Comparison of ENCODE assay signal across 8 mouse cellular contexts in genomic region chr4:32304221-32304703, GRCm38 (mm10).
DNase-seq lines count a peak whose midpoint lies in the region; ATAC-seq lines count a peak whose summit lies in the region.

No protein-coding gene starts in this region.

- peak; percentile 24 for DNase-seq in retina, embryonic 14.5 days (ENCODE audit: low spot score)
- DNase-seq in retina, postnatal 1 day = no peak
- DNase-seq in forelimb bud, embryonic 11.5 days (ENCODE audit: low read depth, low spot score) = peak; percentile 42
- DNase-seq in limb, embryonic 11.5 days (ENCODE audit: low spot score) = peak; percentile 43
- no peak for DNase-seq in layer of hippocampus, postnatal 14 days (ENCODE audit: low spot score in 2 of 2)
- DNase-seq in layer of hippocampus, adult 9-10 months (ENCODE audit: low spot score) = no peak
- no peak for DNase-seq in thymus, adult 18-20 months

- no peaks in the 10 kb centered on the region for H3K9me3 ChIP-seq in limb, embryonic 11.5 days (ENCODE audit: control insufficient read depth, low read length)
- H3K9me3 ChIP-seq in midbrain, embryonic 15.5 days = no peaks in the 10 kb centered on the region

- peak overlapping the region; percentile 89 for H3K27ac ChIP-seq in limb, embryonic 11.5 days (replicated peaks; ENCODE audit: low read depth, low read length)
- H3K27ac ChIP-seq in midbrain, embryonic 15.5 days = peak overlapping the region; percentile 81

- no peak overlapping the region for H3K9ac ChIP-seq in limb, embryonic 11.5 days (ENCODE audit: low read length)
- no peak overlapping the region for H3K9ac ChIP-seq in midbrain, embryonic 15.5 days

- no peak overlapping the region for H3K4me2 ChIP-seq in limb, embryonic 11.5 days (ENCODE audit: low read depth, severe bottlenecking)
- H3K4me2 ChIP-seq in midbrain, embryonic 15.5 days = peak overlapping the region; percentile 2; the same call in 1 of the 2 replicates

- no peak for ATAC-seq in limb, embryonic 11.5 days (ENCODE audit: insufficient number of reproducible peaks, low FRiP score, low TSS enrichment, low read depth)
- peak; percentile 37; the same call in 1 of the 2 replicates for ATAC-seq in midbrain, embryonic 15.5 days (replicated peaks)

- no peaks in the 10 kb centered on the region for H3K27me3 ChIP-seq in limb, embryonic 11.5 days (ENCODE audit: control insufficient read depth, insufficient read depth, low read length)
- no peaks in the 10 kb centered on the region for H3K27me3 ChIP-seq in midbrain, embryonic 15.5 days (replicated peaks)

- peaks cover 53% of the 10 kb centered on the region for H3K4me1 ChIP-seq in limb, embryonic 11.5 days (ENCODE audit: control insufficient read depth, insufficient read depth, low read length)
- H3K4me1 ChIP-seq in midbrain, embryonic 15.5 days = peaks cover 54% of the 10 kb centered on the region

- H3K4me3 ChIP-seq in limb, embryonic 11.5 days (ENCODE audit: low read depth, low read length) = no peak overlapping the region
- H3K4me3 ChIP-seq in midbrain, embryonic 15.5 days = no peak overlapping the region

- H3K36me3 ChIP-seq in limb, embryonic 11.5 days (ENCODE audit: control insufficient read depth, insufficient read depth, low read length) = no peaks in the 10 kb centered on the region
- H3K36me3 ChIP-seq in midbrain, embryonic 15.5 days (replicated peaks) = no peaks in the 10 kb centered on the region

- WGBS in limb, embryonic 11.5 days = 25% methylated on average over 6 of the region's 6 CpGs
- 16% methylated on average over 6 of the region's 6 CpGs for WGBS in midbrain, embryonic 15.5 days

Comparison
In these comparisons a context has a peak if more than half of its experiments do, and no peak if none do; other contexts are left out.
1. DNase-seq: peak in retina, embryonic 14.5 days (single experiment), forelimb bud, embryonic 11.5 days (single experiment) and limb, embryonic 11.5 days (single experiment); none in retina, postnatal 1 day (single experiment), layer of hippocampus, postnatal 14 days (0 of 2), layer of hippocampus, adult 9-10 months (single experiment) and thymus, adult 18-20 months (0 of 2).